Mouse (Mus musculus) liver, embryonic 12.5 days (tissue): ENCODE results near the gene Dclre1c. TPM values are rescaled to one million over a fixed set of nuclear protein-coding genes. Genes with fewer than 3 reads are reported as not detected.

Experiments
- ATAC-seq: fragments of 200-750 bp; cut with Nextera tagmentation; 2 replicates; pipeline ENCODE4 v1.8.0; 2017; ENCODE audit warnings: moderate number of reproducible peaks, mild to moderate bottlenecking, moderate library complexity
- H3K27ac ChIP-seq: fragments of 300-500 bp; sonication (generic); 2 replicates; pipeline ENCODE4 v1.5.1; 2016; ENCODE audit warnings: mild to moderate bottlenecking
- H3K27me3 ChIP-seq: fragments of 300-500 bp; sonication (generic); replicated peaks from 2 replicates; pipeline ENCODE4 v1.6.1; 2016; ENCODE audit warnings: mild to moderate bottlenecking, moderate library complexity
- H3K36me3 ChIP-seq: fragments of 300-500 bp; sonication (generic); 2 replicates; pipeline ENCODE4 v1.6.1; 2016; ENCODE audit warnings: mild to moderate bottlenecking, moderate library complexity
- H3K4me1 ChIP-seq: fragments of 300-500 bp; sonication (generic); 2 replicates; pipeline ENCODE4 v1.6.1; 2016
- H3K4me2 ChIP-seq: fragments of 300-500 bp; sonication (generic); 2 replicates; pipeline ENCODE4 v1.6.1; 2016; ENCODE audit warnings: mild to moderate bottlenecking, moderate library complexity
- H3K4me3 ChIP-seq: fragments of 300-500 bp; sonication (generic); 2 replicates; pipeline ENCODE4 v1.5.1; 2016; ENCODE audit warnings: mild to moderate bottlenecking, moderate library complexity
- H3K9ac ChIP-seq: fragments of 300-500 bp; sonication (generic); 2 replicates; pipeline ENCODE4 v1.6.1; 2016; ENCODE audit warnings: mild to moderate bottlenecking, moderate library complexity
- H3K9me3 ChIP-seq: fragments of 300-500 bp; sonication (generic); replicated peaks from 2 replicates; pipeline ENCODE4 v1.6.1; 2016; ENCODE audit warnings: mild to moderate bottlenecking, moderate library complexity
- WGBS: fragments of 180-500 bp; shearing (Covaris S2); methylation state at CpG from one replicate; pipeline ENCODE4 v1.1.7; 2016; ENCODE audit not compliant: insufficient replicate concordance; 5-methylcytosine and 5-hydroxymethylcytosine counted together
- polyA plus RNA-seq: library from polyadenylated mRNA; unstranded; fragments of >200 nt; fragmentation: Nextera tagmentation; extraction: Ambion mirVana; gene quantifications from 2 replicates; pipeline ENCODE4 v1.2.1, GENCODE M21; 2016

Gene Dclre1c
- polyA plus RNA-seq, 1 experiment from 2014 or later = 5.9 TPM

DNA sequence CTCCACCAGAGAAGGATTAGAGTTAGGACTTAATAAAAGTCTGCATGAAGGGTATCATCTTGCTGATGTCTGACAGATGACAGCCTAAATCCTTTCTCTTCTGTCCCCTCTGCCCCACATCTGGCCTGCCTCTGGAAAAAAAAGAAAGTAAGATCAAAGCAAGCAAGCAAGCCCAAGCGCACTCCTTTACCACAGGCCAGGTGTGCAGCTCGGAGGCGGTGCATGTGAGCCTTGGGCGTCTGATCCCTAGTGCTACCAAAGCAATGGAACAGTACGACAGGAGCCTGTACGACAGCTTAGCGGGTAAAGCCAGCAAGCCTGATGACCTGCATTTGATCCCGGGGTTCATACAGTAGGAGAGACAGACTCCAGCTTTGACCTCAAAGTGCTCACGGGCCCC, 7.0 kb downstream of the Dclre1c start:
- WGBS = 83% methylated on average over 9 of the region's 9 CpGs
- ATAC-seq = no peak
- Histone ChIP-seq H3K27ac (no peak overlapping the region), H3K36me3 (peaks cover 44% of the 10 kb centered on the region), H3K9ac (no peak overlapping the region), H3K4me2 (no peak overlapping the region), H3K27me3 (no peaks in the 10 kb centered on the region), H3K4me1 (no peaks in the 10 kb centered on the region), H3K4me3 (no peak overlapping the region), H3K9me3 (no peaks in the 10 kb centered on the region)

DNA sequence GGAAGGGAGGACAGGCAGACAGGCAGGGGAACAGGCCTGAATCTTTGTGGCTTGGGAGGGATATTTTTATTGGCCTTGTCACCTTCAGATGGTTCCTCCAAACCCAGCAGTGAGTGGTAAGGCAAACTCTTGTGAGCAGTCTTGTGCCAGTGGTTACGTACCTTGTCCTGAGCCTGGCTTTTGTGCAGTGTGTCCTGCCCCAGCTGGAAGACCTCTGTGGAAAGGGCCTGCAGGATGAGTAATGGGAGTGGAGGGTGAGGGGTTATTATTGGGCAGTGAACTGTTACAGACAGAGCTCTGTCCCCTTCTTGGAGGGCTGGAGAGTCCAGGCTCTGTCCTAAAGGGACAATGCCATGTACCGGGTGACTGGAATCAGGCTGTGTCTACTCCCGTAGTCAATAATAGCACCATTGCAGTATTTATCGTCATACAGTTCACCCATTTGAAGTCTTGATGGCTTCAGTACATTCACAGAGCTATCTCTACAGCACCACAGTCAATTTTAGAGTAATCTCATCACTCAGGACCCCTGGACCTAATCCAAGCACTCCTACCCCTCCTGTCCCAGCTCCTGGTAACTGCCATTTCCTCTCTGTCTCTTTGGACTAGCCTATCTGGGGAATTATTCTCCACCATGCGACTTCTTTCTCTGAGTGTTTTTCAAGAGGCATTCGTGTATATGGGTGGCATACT, 11.6 kb downstream of the Dclre1c start:
- peaks cover 40% of the 10 kb centered on the region for H3K36me3 ChIP-seq
- H3K27me3 ChIP-seq = no peaks in the 10 kb centered on the region
- WGBS = 79% methylated on average over 6 of the region's 6 CpGs
- no peak overlapping the region for H3K27ac ChIP-seq
- no peak for ATAC-seq
- no peak overlapping the region for H3K4me2 ChIP-seq
- H3K9me3 ChIP-seq = no peaks in the 10 kb centered on the region
- no peaks in the 10 kb centered on the region for H3K4me1 ChIP-seq
- no peak overlapping the region for H3K4me3 ChIP-seq
- H3K9ac ChIP-seq = no peak overlapping the region

DNA sequence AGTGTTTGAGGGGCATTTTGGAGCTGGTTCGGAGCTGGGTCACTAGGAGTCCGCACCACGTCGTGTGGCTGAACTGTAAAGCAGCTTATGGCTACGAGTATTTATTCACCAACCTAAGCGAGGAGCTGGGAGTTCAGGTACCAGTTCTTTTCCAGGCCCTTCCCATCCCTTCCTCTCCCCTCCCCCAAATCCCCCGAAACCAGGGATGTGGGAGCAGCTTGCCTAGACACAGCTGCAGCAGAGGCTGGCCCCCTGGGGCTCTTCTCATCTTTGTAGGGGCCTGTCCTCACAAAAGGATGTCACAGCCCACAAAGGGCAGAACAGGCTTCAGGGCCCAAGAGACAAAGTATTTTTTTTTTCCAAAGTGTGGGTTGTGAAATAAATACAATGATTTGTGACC, 14.0 kb downstream of the Dclre1c start:
- Histone ChIP-seq H3K4me2 (no peak overlapping the region), H3K4me1 (no peaks in the 10 kb centered on the region), H3K4me3 (no peak overlapping the region), H3K27ac (no peak overlapping the region), H3K36me3 (peaks cover 46% of the 10 kb centered on the region), H3K9ac (no peak overlapping the region), H3K27me3 (no peaks in the 10 kb centered on the region), H3K9me3 (no peaks in the 10 kb centered on the region)
- WGBS = 82% methylated on average over 7 of the region's 7 CpGs
- no peak for ATAC-seq

DNA sequence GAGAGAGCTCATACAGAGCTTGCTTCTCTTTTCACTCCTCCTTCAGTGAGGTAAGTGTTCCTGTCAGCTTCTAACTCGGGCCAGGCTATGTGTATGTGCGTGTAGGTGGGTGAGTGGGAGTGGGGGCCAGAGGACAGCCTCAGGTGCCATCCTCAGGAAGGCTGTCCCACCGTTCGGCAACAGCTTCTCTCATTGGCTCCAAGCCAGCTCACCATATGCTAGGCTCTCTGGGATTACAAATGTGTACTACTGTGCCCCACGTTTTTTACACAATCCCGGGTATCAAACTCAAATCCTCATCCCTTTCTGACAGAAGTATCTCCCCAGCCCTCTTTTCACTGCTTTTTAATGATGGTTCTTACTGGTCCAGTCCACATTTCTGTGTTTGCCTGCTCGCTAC, 20.3 kb downstream of the Dclre1c start:
- no peak overlapping the region for H3K27ac ChIP-seq
- no peak overlapping the region for H3K4me2 ChIP-seq
- H3K9ac ChIP-seq = no peak overlapping the region
- no peaks in the 10 kb centered on the region for H3K27me3 ChIP-seq
- ATAC-seq = no peak
- 79% methylated on average over 7 of the region's 7 CpGs for WGBS
- H3K4me1 ChIP-seq = no peaks in the 10 kb centered on the region
- H3K9me3 ChIP-seq = no peaks in the 10 kb centered on the region
- peaks cover 79% of the 10 kb centered on the region for H3K36me3 ChIP-seq
- H3K4me3 ChIP-seq = no peak overlapping the region

DNA sequence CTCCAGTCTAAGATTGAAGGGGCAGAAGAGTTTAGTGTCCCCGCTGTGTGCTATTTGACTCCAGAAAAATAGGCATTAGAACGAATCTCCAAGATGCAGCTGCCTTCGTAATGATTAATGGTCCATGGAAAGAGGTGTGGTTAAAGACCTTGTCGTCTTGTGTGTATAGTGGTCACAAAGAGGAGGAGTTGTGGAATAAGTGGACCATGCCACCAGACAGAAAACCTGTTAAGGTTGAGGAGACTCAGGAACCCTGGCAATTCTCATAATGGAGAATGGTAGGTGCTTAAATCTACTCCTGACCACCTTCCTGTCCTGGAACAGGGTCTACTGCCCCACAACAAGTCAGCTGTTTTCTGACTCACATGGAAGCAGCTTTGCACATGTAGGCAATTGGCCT, 22.1 kb downstream of the Dclre1c start:
- Histone ChIP-seq H3K9me3 (no peaks in the 10 kb centered on the region), H3K27me3 (no peaks in the 10 kb centered on the region), H3K36me3 (peaks cover 84% of the 10 kb centered on the region), H3K4me1 (no peaks in the 10 kb centered on the region), H3K27ac (no peak overlapping the region), H3K4me3 (no peak overlapping the region), H3K9ac (no peak overlapping the region), H3K4me2 (no peak overlapping the region)
- WGBS = 82% methylated on average over 4 of the region's 4 CpGs
- no peak for ATAC-seq

DNA sequence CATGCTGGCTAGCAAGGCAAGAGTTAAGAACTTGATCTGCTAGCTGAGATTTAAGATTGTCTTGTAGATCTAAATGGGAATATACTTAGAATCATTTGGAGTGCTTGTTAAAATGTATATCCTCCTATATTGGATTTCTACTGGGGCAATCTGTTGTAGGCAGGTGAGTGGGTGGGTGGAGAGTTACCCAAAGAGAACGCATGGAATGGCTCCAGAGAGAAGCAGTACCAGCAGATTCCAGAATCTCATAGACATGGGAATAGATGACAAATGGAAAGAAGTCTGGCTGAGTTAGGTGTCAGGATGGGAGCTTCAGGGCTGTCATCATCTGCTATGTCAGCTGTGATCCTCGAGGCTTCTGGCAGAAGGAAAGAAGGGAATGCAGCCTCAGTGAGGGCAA, 25.5 kb downstream of the Dclre1c start:
- Histone ChIP-seq H3K4me3 (no peak overlapping the region), H3K4me2 (no peak overlapping the region), H3K4me1 (no peaks in the 10 kb centered on the region), H3K27ac (no peak overlapping the region), H3K9me3 (no peaks in the 10 kb centered on the region), H3K27me3 (no peaks in the 10 kb centered on the region), H3K9ac (no peak overlapping the region), H3K36me3 (peaks cover 85% of the 10 kb centered on the region)
- WGBS = 64% methylated on average over 2 of the region's 2 CpGs
- ATAC-seq = no peak

DNA sequence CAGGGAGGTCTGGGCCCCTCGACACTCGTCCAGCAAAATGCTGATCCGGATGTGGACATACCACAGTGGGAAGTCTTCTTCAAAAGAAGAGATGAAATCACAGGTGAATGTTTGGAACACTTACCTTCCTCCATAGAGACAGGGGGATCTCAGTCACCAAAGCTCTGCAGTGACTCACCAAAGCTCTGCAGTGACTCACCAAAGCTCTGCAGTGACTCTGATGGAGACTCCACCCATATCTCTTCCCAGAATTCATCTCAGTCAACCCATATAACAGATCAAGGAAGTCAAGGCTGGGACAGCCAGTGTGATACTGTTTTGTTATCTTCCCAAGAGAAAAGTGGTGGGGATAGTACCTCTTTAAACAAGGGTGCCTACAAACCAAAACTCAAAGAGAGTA, 29.2 kb downstream of the Dclre1c start:
- Histone ChIP-seq H3K9me3 (no peaks in the 10 kb centered on the region), H3K4me1 (no peaks in the 10 kb centered on the region), H3K27me3 (no peaks in the 10 kb centered on the region), H3K36me3 (peaks cover 82% of the 10 kb centered on the region), H3K4me3 (no peak overlapping the region), H3K9ac (no peak overlapping the region), H3K27ac (no peak overlapping the region), H3K4me2 (no peak overlapping the region)
- whole genome bisulfite sequencing = 80% methylated on average over 3 of the region's 3 CpGs
- no peak for ATAC-seq

DNA sequence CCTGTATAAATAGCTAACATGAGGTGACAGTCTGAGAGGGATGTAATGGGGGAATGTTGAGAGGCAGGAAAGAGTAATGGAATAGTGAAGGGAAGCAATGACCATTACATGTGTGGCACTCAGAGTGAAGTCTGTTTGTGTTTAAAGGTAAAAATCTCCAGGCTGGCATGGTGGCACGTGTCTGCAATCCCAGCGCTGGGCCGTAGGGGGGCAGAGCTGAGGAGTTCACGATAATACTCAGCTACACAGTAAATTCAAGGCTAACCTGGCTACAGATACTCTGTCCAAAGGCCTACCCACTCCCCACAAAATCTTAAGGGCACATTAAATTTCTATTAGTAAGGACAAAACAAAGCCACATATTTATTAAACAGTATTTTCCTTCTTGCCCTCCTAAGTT, 32.7 kb downstream of the Dclre1c start:
- no peak overlapping the region for H3K27ac ChIP-seq
- WGBS = 70% methylated on average over 4 of the region's 4 CpGs
- H3K9me3 ChIP-seq = no peaks in the 10 kb centered on the region
- H3K4me3 ChIP-seq = no peak overlapping the region
- H3K36me3 ChIP-seq = peaks cover 82% of the 10 kb centered on the region
- H3K27me3 ChIP-seq = no peaks in the 10 kb centered on the region
- H3K4me2 ChIP-seq = no peak overlapping the region
- no peak for ATAC-seq
- H3K9ac ChIP-seq = no peak overlapping the region
- H3K4me1 ChIP-seq = no peaks in the 10 kb centered on the region

DNA sequence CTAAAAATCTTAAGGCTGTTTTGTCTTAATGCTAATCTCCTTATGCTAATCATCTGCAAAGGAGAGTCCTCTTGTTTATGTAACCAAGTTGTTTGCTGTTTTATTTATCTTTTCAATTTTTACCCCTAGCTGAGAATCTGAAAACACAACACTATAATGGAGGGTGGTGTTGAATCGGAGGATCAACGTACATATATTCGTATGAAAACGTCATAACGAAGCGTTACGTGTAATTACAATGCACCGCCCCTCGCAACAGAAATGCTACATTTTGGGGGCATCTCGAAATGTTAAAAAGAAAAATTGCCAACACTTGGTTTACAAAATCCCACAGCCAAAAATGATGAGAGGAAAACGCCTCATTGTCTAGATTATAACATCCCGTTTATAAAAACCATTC, 50.0 kb downstream of the Dclre1c start:
- Histone ChIP-seq H3K9me3 (no peaks in the 10 kb centered on the region), H3K4me2 (peak overlapping the region; percentile 91), H3K36me3 (peaks cover 28% of the 10 kb centered on the region), H3K27me3 (no peaks in the 10 kb centered on the region), H3K27ac (peak overlapping the region; percentile 96), H3K9ac (peak overlapping the region; percentile 98), H3K4me3 (peak overlapping the region; percentile 99), H3K4me1 (peaks cover 21% of the 10 kb centered on the region)
- ATAC-seq = 0 out of 2 replicates have a peak, but pooled peaks have one; percentile 21
- WGBS = 1% methylated on average over 12 of the region's 12 CpGs

DNA sequence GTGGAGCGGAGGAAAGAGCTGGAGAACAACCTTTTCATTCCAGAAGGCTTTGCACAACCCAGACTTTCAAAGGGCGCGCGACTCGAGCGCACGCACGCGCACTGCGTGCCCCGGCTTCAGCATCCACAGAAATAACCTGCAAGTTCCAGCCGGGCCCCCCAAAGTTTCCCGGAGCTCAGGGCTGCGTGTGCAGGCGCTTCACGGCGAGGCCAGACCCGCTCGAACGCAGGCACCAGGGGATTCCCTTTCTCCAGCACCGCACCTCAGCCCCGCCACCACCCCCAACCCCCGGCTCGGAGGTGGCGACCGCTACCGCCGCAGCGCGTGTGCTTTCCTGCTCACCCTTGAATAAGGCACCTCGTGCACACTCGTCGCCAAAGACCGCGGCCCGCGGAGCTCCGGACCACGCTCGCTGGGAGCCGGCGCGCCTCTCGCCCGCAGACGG, 50.5 kb downstream of the Dclre1c start:
- peak; percentile 63 for ATAC-seq
- peaks cover 21% of the 10 kb centered on the region for H3K4me1 ChIP-seq
- peaks cover 23% of the 10 kb centered on the region for H3K36me3 ChIP-seq
- H3K27ac ChIP-seq = peak overlapping the region; percentile 96
- no peaks in the 10 kb centered on the region for H3K27me3 ChIP-seq
- peak overlapping the region; percentile 98 for H3K9ac ChIP-seq
- H3K4me3 ChIP-seq = peak overlapping the region; percentile 99
- H3K4me2 ChIP-seq = peak overlapping the region; percentile 91
- WGBS = under 1% methylated on average over 46 of the region's 46 CpGs
- no peaks in the 10 kb centered on the region for H3K9me3 ChIP-seq

DNA sequence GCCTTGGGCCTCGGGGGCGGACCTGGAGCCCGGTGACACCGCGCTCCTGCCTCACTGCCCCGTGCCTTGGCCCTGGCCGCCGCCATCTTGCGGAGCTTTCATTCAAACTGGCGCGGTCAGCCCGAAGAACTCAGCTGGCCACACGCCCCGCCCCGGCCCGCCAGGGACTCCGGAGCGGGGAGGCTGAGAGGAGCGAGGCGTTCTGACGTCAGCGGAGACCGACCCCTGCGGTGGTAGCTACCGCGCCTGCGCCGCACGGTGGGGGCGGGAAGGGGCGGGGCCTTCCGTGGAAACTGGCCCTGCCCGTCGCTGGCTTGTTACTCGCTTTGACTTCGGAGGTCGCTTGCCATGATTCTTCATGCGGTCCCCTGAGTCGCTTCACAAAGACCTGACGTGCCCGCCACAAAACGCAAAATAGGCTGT, 50.9 kb downstream of the Dclre1c start, which contains the start of gene Suv39h2:
TSS of gene Suv39h2 (minus strand) at position 171 of the 423 bp plus-strand sequence.
- peaks cover 19% of the 10 kb centered on the region for H3K36me3 ChIP-seq
- peak within 1 kb of the TSS; percentile 98 for H3K9ac ChIP-seq
- no peaks in the 10 kb centered on the region for H3K27me3 ChIP-seq
- peak; percentile 97 for ATAC-seq
- H3K4me3 ChIP-seq = peak within 1 kb of the TSS; percentile 99
- peak within 1 kb of the TSS; percentile 96 for H3K27ac ChIP-seq
- peak within 1 kb of the TSS; percentile 91 for H3K4me2 ChIP-seq
- peaks cover 25% of the 10 kb centered on the region for H3K4me1 ChIP-seq
- no peaks in the 10 kb centered on the region for H3K9me3 ChIP-seq
- under 1% methylated on average over 42 of the region's 42 CpGs for WGBS

DNA sequence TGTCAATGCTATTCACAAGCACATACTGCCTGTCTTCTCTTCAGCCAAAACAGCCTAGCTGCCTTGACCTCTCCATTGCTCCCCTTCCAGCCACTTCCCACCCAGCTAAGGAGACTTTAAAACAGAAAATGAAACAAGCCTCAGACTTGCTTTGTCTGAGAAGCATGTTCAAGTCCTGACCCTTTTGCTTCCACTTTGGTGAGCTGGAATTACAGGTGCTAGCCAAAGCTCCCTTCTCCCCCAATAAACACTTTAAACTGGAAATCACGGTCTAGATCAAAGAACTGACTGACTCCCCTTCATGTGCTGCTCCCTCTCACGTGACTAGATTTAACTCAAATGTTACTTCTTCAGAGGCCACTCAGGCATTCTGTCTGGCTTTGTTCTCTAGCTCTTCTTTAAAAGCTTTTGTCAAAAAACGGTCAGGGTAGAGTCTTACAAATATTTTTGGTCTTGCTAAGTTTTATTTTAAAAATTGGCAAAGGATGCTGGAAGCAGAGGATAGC, 51.9 kb downstream of the Dclre1c start:
- no peak for ATAC-seq
- peak overlapping the region; percentile 98 for H3K9ac ChIP-seq
- H3K4me1 ChIP-seq = peaks cover 30% of the 10 kb centered on the region
- H3K27me3 ChIP-seq = no peaks in the 10 kb centered on the region
- peak overlapping the region; percentile 96 for H3K27ac ChIP-seq
- no peaks in the 10 kb centered on the region for H3K9me3 ChIP-seq
- peaks cover 11% of the 10 kb centered on the region for H3K36me3 ChIP-seq
- peak overlapping the region; percentile 91 for H3K4me2 ChIP-seq
- WGBS = 65% methylated on average over 3 of the region's 3 CpGs
- H3K4me3 ChIP-seq = peak overlapping the region; percentile 99
